Mouse (Mus musculus) intestine, embryonic 16.5 days (tissue): ENCODE data around the gene Dst. TPM values are rescaled to one million over a fixed set of nuclear protein-coding genes. Genes with fewer than 3 reads are reported as not detected.

ENCODE experiments used
- ATAC-seq: fragments of 200-750 bp; cut with Nextera tagmentation; 2 replicates; pipeline ENCODE4 v1.8.0; 2017; ENCODE audit warnings: moderate TSS enrichment, moderate library complexity
- H3K27ac ChIP-seq: fragments of 300-500 bp; sonication (generic); 2 replicates; pipeline ENCODE4 v1.5.1; 2014; ENCODE audit warnings: mild to moderate bottlenecking, low read length
- H3K27me3 ChIP-seq: fragments of 300-500 bp; sonication (generic); replicated peaks from 2 replicates; pipeline ENCODE4 v1.6.1; 2014; ENCODE audit warnings: low read length, control low read depth, mixed read lengths; ENCODE audit not compliant: control insufficient read depth, insufficient read depth
- H3K36me3 ChIP-seq: fragments of 300-500 bp; sonication (generic); 2 replicates; pipeline ENCODE4 v1.6.1; 2014; ENCODE audit warnings: low read length, control low read depth; ENCODE audit not compliant: control insufficient read depth, insufficient read depth
- H3K4me1 ChIP-seq: fragments of 300-500 bp; sonication (generic); 2 replicates; pipeline ENCODE4 v1.6.1; 2014; ENCODE audit warnings: low read length, control low read depth, mixed read lengths; ENCODE audit not compliant: control insufficient read depth, insufficient read depth
- H3K4me2 ChIP-seq: fragments of 300-500 bp; sonication (generic); 2 replicates; pipeline ENCODE4 v1.6.1; 2014; ENCODE audit warnings: low read depth, low read length, control low read depth
- H3K4me3 ChIP-seq: fragments of 300-500 bp; sonication (generic); 2 replicates; pipeline ENCODE4 v1.5.1; 2014; ENCODE audit warnings: mild to moderate bottlenecking, low read length
- H3K9ac ChIP-seq: fragments of 300-500 bp; sonication (generic); 2 replicates; pipeline ENCODE4 v1.6.1; 2014; ENCODE audit warnings: low read depth, low read length
- H3K9me3 ChIP-seq: fragments of 300-500 bp; sonication (generic); 2 replicates; pipeline ENCODE4 v1.6.1; 2016; ENCODE audit warnings: low read length, control low read depth; ENCODE audit not compliant: control insufficient read depth
- WGBS: fragments of 180-500 bp; shearing (Covaris S2); extraction: QIAGEN DNeasy Blood & Tissue Kit; methylation state at CpG from one replicate; pipeline ENCODE4 v1.1.7; 2014; 5-methylcytosine and 5-hydroxymethylcytosine counted together
- polyA plus RNA-seq: library from polyadenylated mRNA; unstranded; fragments of >200 nt; fragmentation: Nextera tagmentation; extraction: Ambion mirVana; gene quantifications from 2 replicates; pipeline ENCODE4 v1.2.1, GENCODE M21; 2015

Dst gene
- polyA plus RNA-seq, 1 experiment from 2014 or later: 15.1 TPM

DNA sequence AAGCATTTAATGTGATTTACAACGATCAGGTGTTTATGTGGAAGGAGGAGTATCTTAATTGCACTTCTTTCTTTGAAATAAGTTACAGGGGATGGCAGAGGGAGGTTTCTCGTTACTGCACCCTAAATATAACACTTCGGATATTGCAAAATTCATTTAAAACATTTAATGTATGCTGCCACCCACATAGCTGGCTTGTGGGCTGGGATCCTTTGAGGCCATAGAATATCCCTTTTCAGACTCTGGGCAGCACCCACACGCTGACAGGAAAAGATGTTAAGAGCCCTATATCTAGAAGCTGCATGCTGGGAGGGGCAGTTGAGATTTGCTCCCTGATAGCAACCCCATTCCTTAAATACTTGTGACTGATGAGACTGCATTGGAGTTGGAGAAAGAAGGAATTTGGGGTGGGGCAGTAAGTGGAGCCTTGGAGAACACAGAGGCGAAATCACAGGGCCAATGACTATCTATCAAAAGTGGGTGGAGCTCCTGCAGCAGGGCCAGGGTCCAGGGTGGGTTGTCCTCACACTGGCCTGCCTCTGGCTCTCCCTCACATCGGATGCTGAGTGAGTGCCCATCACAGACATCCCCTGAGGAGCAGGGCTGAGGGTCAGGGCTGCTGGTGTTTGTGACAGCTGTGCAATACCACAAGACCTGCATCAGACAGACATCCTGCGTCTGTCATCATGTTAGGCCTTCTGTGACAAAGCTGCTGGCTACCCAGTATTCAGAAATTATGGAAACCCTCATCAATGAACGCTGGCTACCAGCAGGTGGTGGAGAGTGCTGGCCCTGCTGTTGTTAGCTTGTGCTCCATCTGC, 133.1 kb downstream of the Dst start:
- no peaks in the 10 kb centered on the region for H3K4me1 ChIP-seq
- H3K27ac ChIP-seq: no peak overlapping the region
- no peaks in the 10 kb centered on the region for H3K9me3 ChIP-seq
- 37% methylated on average over 8 of the region's 8 CpGs for WGBS
- no peak overlapping the region for H3K9ac ChIP-seq
- H3K36me3 ChIP-seq: no peaks in the 10 kb centered on the region
- H3K27me3 ChIP-seq: no peaks in the 10 kb centered on the region
- no peak overlapping the region for H3K4me3 ChIP-seq
- no peak for ATAC-seq
- no peak overlapping the region for H3K4me2 ChIP-seq

DNA sequence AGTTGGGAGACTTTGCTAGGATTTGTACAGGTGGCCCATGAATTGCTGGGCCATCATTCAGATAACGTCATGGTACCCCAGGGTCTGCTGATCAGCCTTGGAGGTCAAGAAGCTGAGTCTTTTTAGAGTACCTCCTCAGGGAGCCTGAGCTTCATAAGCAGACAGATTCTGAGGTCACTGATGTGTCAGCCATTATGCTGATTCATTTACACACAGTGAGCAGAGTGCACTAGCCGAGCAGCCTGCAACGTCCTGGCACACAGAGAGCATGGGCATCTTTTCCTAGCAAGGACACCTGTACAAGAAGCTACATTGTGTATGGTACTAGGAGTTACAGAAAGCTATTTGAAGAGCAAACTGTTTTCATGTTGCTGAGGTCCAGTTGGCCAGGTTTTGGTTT, 134.3 kb downstream of the Dst start:
- H3K9ac ChIP-seq: no peak overlapping the region
- ATAC-seq: no peak
- no peaks in the 10 kb centered on the region for H3K27me3 ChIP-seq
- no peak overlapping the region for H3K27ac ChIP-seq
- H3K4me2 ChIP-seq: no peak overlapping the region
- H3K4me1 ChIP-seq: no peaks in the 10 kb centered on the region
- WGBS: 67% methylated on average over 3 of the region's 3 CpGs
- H3K9me3 ChIP-seq: no peaks in the 10 kb centered on the region
- H3K36me3 ChIP-seq: no peaks in the 10 kb centered on the region
- no peak overlapping the region for H3K4me3 ChIP-seq

DNA sequence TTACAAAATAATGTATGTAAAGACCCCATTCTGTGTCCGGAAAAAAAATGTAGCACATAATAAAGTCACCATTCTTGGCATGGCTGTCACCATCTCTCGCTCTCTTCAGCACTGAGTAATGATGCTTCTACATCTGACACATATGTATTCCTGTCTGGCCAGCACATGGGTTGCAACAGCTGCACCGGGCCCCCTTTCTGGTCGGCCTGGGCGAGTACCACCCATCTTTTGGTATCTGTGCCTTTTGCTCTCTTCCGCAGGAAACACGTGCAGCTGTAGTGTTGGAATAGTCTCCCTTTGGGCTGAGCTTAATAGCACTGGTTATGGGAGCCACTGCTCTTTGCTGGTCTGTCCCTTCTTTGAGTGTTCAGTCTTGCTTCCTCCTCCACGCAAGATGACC, 135.3 kb downstream of the Dst start:
- ATAC-seq: no peak
- H3K9ac ChIP-seq: no peak overlapping the region
- no peak overlapping the region for H3K4me2 ChIP-seq
- H3K27me3 ChIP-seq: no peaks in the 10 kb centered on the region
- WGBS: 82% methylated on average over 8 of the region's 8 CpGs
- no peak overlapping the region for H3K4me3 ChIP-seq
- H3K36me3 ChIP-seq: no peaks in the 10 kb centered on the region
- H3K27ac ChIP-seq: no peak overlapping the region
- H3K4me1 ChIP-seq: no peaks in the 10 kb centered on the region
- H3K9me3 ChIP-seq: no peaks in the 10 kb centered on the region

DNA sequence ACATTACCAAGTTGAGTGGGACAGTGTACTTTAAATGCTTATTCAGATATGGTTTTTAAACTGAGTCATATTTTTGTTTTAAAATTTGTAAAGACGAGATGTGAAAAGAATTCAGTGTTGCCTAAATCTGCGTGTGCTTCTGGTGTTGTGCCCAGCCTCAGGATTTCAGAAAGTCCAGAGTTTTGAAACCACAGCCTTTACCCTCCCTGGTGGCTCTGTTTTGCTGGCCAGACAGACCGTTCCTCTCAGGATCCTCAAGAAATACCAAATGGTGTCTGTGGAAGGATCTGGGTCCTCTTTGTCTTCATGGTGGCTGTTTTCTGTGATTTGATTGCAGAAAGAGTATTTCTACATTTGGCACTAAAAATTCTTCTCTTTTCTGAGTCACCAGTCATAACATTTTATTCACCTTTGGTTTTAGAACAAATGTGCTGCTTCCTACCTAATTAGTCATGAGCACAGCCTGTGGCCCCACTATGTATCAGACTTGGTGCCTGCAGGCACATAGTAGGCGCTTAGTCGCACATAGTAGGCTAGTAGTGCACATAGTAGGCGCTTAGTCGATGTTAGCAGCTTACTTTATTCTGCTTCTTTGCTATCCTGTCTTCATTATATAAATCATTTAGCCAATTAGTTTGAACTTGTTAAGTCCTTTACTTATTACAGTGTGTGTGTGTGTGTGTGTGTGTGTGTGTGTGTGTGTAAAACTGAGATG, 136.0 kb downstream of the Dst start:
- no peak for ATAC-seq
- Histone ChIP-seq H3K9me3 (no peaks in the 10 kb centered on the region), H3K4me1 (no peaks in the 10 kb centered on the region), H3K36me3 (no peaks in the 10 kb centered on the region), H3K4me2 (no peak overlapping the region), H3K9ac (no peak overlapping the region), H3K4me3 (no peak overlapping the region), H3K27ac (no peak overlapping the region), H3K27me3 (no peaks in the 10 kb centered on the region)
- 90% methylated on average over 7 of the region's 7 CpGs for WGBS

DNA sequence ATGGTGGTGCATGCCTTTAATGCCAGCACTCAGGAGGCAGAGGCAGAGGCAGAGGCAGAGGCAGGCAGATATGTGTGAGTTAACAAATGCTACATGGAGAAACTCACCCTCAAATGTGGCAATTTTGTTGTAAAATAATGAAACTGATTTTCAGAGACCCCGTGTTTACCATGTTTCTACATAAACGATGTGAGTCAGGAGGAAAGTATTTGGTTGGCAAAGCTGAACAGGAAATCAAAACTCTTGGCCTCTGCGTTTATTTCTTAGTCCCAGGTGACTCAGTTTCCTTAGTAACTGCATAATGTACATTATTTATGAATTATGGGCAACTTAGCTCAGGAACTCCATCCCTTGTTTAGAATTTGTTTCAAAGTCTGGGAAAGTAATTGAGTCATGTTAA, 136.7 kb downstream of the Dst start:
- Histone ChIP-seq H3K4me3 (no peak overlapping the region), H3K9me3 (no peaks in the 10 kb centered on the region), H3K27me3 (no peaks in the 10 kb centered on the region), H3K4me1 (no peaks in the 10 kb centered on the region), H3K27ac (no peak overlapping the region), H3K4me2 (no peak overlapping the region), H3K9ac (no peak overlapping the region), H3K36me3 (no peaks in the 10 kb centered on the region)
- 49% methylated on average over 3 of the region's 3 CpGs for WGBS
- no peak for ATAC-seq

DNA sequence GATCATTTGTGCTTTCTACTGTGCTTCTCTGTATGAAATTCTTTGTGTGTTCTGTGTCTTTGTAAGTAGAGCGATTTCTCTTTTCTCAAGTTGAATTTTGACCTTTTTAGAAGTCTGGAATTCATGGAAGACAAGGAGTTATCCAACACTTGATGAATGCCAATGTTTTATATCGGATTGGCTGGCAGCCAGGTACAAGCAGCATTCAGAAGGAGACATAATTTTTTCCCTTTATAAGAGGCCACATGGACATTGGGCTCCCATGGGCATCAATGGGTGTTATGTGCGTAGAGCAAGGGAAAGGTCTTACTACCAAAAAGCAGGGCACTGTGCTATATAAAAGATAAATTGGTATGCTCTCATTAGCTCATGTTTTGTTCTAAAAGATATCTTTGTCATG, 139.3 kb downstream of the Dst start:
- H3K27me3 ChIP-seq: no peaks in the 10 kb centered on the region
- H3K9ac ChIP-seq: no peak overlapping the region
- ATAC-seq: no peak
- H3K4me2 ChIP-seq: no peak overlapping the region
- no peaks in the 10 kb centered on the region for H3K9me3 ChIP-seq
- no peak overlapping the region for H3K27ac ChIP-seq
- no peak overlapping the region for H3K4me3 ChIP-seq
- peaks cover 3% of the 10 kb centered on the region; the same call in 1 of the 2 replicates for H3K4me1 ChIP-seq
- H3K36me3 ChIP-seq: no peaks in the 10 kb centered on the region
- WGBS: 71% methylated on average over 3 of the region's 3 CpGs

DNA sequence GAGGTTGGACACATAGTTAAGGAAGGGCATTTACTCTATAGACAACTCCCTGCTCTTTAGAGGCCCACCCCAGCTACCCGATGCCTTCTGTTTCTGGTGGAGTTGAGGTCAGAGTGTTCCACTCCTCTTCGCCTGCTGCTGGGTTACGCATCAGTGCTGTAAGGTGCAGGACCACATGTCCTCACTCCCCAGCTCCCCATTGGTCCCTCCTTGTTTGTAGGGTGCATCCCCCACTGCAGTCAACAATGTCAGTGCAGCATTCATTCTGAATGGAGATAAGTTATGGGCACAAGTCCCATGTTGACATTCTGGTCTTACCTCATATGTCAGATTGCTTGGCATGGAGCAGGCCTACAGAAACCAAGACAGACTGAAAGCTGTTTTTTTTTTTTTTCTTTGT, 143.2 kb downstream of the Dst start:
- Histone ChIP-seq H3K36me3 (no peaks in the 10 kb centered on the region), H3K4me1 (peaks cover 5% of the 10 kb centered on the region; the same call in 1 of the 2 replicates), H3K27me3 (no peaks in the 10 kb centered on the region), H3K4me3 (no peak overlapping the region), H3K4me2 (no peak overlapping the region), H3K9me3 (no peaks in the 10 kb centered on the region), H3K9ac (no peak overlapping the region), H3K27ac (no peak overlapping the region)
- no peak for ATAC-seq
- 85% methylated on average over 3 of the region's 3 CpGs for WGBS

DNA sequence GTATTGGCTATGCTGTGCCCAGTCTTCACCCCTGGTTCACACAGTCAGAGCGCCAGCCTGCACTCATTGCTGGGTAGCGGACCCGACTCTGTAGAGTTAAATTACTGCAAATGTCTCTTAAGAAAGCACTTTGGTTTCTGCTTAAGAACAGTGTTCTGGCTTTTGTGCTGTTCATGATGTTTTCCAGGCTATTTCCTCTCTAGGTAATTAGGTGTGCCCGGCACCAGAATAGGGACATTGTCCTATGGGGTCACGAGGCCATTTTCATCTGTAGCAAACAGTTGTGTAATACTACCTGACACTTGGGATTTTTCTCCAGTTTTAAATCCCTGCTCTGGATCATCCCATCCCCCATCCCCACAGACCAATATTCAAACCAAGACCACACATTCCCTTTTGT, 144.4 kb downstream of the Dst start:
- no peaks in the 10 kb centered on the region for H3K9me3 ChIP-seq
- ATAC-seq: no peak
- no peak overlapping the region for H3K4me3 ChIP-seq
- H3K27ac ChIP-seq: no peak overlapping the region
- no peaks in the 10 kb centered on the region for H3K27me3 ChIP-seq
- H3K4me1 ChIP-seq: peaks cover 5% of the 10 kb centered on the region; the same call in 1 of the 2 replicates
- 53% methylated on average over 5 of the region's 5 CpGs for WGBS
- no peak overlapping the region for H3K9ac ChIP-seq
- H3K4me2 ChIP-seq: no peak overlapping the region
- H3K36me3 ChIP-seq: no peaks in the 10 kb centered on the region

DNA sequence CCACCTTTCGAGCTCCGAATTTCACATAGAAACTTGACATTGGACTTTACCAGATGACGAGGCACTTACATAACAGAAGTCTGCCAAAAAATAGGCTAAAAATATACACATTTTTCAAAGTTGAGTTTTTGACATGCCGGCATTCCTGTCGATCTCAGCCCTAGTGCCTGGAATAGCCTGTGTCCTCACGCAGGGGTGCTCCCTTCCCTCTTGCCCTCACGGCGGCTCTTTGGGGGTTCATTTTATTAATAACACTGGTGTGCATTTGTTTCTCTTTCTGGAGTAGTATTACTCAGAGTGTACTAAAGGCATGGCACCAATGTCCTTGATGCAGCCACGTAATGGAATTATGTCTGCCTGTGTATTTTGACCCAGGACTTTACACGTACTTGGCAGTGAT, 146.9 kb downstream of the Dst start:
- Histone ChIP-seq H3K4me2 (no peak overlapping the region), H3K36me3 (no peaks in the 10 kb centered on the region), H3K27ac (no peak overlapping the region), H3K9ac (no peak overlapping the region), H3K9me3 (no peaks in the 10 kb centered on the region), H3K4me3 (no peak overlapping the region), H3K27me3 (no peaks in the 10 kb centered on the region), H3K4me1 (peaks cover 5% of the 10 kb centered on the region; the same call in 1 of the 2 replicates)
- ATAC-seq: no peak
- 85% methylated on average over 10 of the region's 10 CpGs for whole genome bisulfite sequencing
